Mouse (Mus musculus) embryonic stem cell, embryonic (primary cell): ENCODE results near the gene Adrb1.
"Not testable (repeated sequence)": the region's sequence is repeated elsewhere in the genome, so short reads cannot be mapped to it uniquely, and the experiment has no call there.

ENCODE experiments used
- CTCF ChIA-PET, 4 experiments: fragments of 300-600 bp in 2 of 4; fragments of 350-600 bp in 2 of 4; sonication (Branson Sonifier 250); formaldehyde crosslinking; loops; one replicate each; lab custom pipeline; 2022; ENCODE audit warnings: inconsistent platforms in 2 of 4; lab: Charles Lee
- POLR2A ChIA-PET, 4 experiments: fragments of 300-600 bp in 2 of 4; fragments of 350-600 bp in 2 of 4; sonication (Branson Sonifier 250); formaldehyde crosslinking; loops; one replicate each; lab custom pipeline; 2022; ENCODE audit warnings: antibody characterized with exemption in 4 of 4, inconsistent platforms in 1 of 4; lab: Charles Lee

Gene Adrb1

GRCm38 (mm10) chr19:56724126-56724597 is 2.2 kb downstream of the Adrb1 start:
- CTCF ChIA-PET: interaction anchor here in 2 of 4 experiments (0.6 to 0.7 kb wide), 2 partner anchors 159 to 372 kb away, joined by 3 to 6 read pairs; no protein-coding TSS in a partner anchor

DNA sequence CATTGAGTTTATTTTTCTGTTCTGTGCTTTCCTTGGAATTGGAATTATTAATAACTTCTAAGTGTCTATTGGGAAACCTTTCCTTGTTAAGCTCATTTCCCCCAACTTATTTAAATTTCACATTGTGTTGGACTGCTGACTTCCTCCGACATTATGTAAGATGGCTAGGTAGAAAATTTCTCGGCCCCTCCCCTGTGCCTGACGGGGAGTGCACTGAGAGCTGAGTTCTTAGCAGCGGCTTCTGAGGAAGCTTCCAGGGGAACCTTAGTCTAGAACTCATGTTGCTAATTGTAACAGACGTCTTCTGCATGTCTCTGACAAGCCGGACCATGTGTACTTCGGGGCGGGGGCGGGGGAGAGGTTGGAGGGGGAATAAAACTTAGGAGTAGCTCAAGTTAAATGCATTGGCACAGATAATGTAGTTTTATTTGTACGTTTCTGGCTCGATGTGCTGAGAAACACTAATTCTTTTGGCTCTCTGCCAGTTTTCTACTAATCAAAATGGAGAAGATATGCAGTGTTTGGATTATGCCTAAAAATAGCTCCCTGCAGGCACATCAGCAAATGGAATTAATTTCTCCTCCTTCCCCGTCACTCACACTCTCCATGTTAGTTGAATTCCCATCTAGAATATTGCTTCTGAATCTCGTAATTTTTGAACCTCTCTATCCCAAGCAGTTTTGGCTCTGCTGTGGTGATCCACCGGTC is 5.3 kb downstream of the Adrb1 start:
- ChIA-PET CTCF (no interaction called here), POLR2A (interaction anchor here in 1 of 4 experiments (0.6 to 1.3 kb wide), 3 partner anchors 17 to 322 kb away, joined by 3 to 7 read pairs (median 4); no protein-coding TSS in a partner anchor)

More at GRCm38 (mm10) chr19:56724126-56724597, 2.2 kb downstream of the Adrb1 start:
- POLR2A ChIA-PET: interaction anchor here in 3 of 4 experiments (0.6 to 1.3 kb wide), 4 partner anchors 14 to 219 kb away, joined by 3 to 5 read pairs (median 3); no protein-coding TSS in a partner anchor

- POLR2A ChIA-PET: interaction anchor here in 1 of 4 experiments (1.5 kb wide), 1 partner anchor 88 kb away, joined by 3 read pairs; the partner anchor contains the start of gene Ccdc186
- CTCF ChIA-PET: no interaction called here
Measured at GRCm38 (mm10) chr19:56734033-56734572, 12.1 kb downstream of the Adrb1 start.

GRCm38 (mm10) chr19:56735747-56736146 is 13.7 kb downstream of the Adrb1 start:
- POLR2A ChIA-PET: interaction anchor here in 1 of 4 experiments (0.7 kb wide), 1 partner anchor 1305 kb away, joined by 3 read pairs; no protein-coding TSS in a partner anchor
- CTCF ChIA-PET: interaction anchor here in 1 of 4 experiments (0.6 kb wide), 1 partner anchor 339 kb away, joined by 3 read pairs; no protein-coding TSS in a partner anchor

- ChIA-PET POLR2A (no interaction called here), CTCF (no interaction called here)
Measured at GRCm38 (mm10) chr19:56736287-56736686, 14.3 kb downstream of the Adrb1 start.

GRCm38 (mm10) chr19:56745061-56745460 is 23.1 kb downstream of the Adrb1 start:
- ChIA-PET CTCF (interaction anchor here in 2 of 4 experiments (0.6 to 0.7 kb wide), 2 partner anchors 70 to 271 kb away, joined by 4 to 7 read pairs; no protein-coding TSS in a partner anchor), POLR2A (no interaction called here)

GRCm38 (mm10) chr19:56745528-56745927 is 23.5 kb downstream of the Adrb1 start:
- CTCF ChIA-PET: interaction anchor here in 2 of 4 experiments (0.6 to 0.7 kb wide), 2 partner anchors 70 to 271 kb away, joined by 4 to 7 read pairs; no protein-coding TSS in a partner anchor
- POLR2A ChIA-PET: no interaction called here

GRCm38 (mm10) chr19:56746618-56747017 is 24.6 kb downstream of the Adrb1 start:
- CTCF ChIA-PET: interaction anchor here in 2 of 4 experiments (0.7 to 0.9 kb wide), 2 partner anchors 29 to 36 kb away, joined by 4 to 8 read pairs; no protein-coding TSS in a partner anchor
- POLR2A ChIA-PET: interaction anchor here in 2 of 4 experiments (0.6 to 0.7 kb wide), 3 partner anchors 68 to 779 kb away, joined by 3 to 4 read pairs (median 4); no protein-coding TSS in a partner anchor

GRCm38 (mm10) chr19:56747878-56748277 is 25.9 kb downstream of the Adrb1 start:
- CTCF ChIA-PET: interaction anchor here in 1 of 4 experiments (0.6 kb wide), 1 partner anchor 341 kb away, joined by 7 read pairs; no protein-coding TSS in a partner anchor
- POLR2A ChIA-PET: interaction anchor here in 2 of 4 experiments (0.5 to 0.7 kb wide), 2 partner anchors 26 to 240 kb away, joined by 3 to 4 read pairs; no protein-coding TSS in a partner anchor

- ChIA-PET CTCF (no interaction called here), POLR2A (no interaction called here)
Measured at GRCm38 (mm10) chr19:56749343-56749742, 27.3 kb downstream of the Adrb1 start.

DNA sequence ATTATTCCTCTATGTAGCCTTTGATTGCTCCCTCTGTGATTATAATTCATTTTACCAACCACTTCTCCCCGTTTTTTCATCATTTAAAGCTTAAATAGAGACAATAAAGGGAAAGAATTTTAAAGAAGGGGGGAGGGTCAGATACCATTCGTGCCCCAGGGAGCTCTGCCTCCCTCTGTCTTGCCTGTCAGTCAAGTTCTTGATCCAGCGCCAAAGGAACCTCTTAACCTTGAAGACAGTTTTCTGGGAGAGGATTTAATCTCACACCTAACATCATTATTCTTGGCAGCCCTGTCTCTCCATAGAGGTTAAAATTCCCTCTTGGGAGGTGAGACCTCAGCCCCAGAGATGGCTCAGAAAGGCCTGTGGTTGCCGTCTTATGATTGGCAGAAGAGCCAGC is 28.7 kb downstream of the Adrb1 start:
- CTCF ChIA-PET: no interaction called here

GRCm38 (mm10) chr19:56754456-56754855 is 32.5 kb downstream of the Adrb1 start:
- CTCF ChIA-PET, POLR2A ChIA-PET: not testable (repeated sequence)

More for the DNA sequence above, 28.7 kb downstream of the Adrb1 start:
- POLR2A ChIA-PET: interaction anchor here in 1 of 4 experiments (0.6 kb wide), 1 partner anchor 582 kb away, joined by 4 read pairs; no protein-coding TSS in a partner anchor

DNA sequence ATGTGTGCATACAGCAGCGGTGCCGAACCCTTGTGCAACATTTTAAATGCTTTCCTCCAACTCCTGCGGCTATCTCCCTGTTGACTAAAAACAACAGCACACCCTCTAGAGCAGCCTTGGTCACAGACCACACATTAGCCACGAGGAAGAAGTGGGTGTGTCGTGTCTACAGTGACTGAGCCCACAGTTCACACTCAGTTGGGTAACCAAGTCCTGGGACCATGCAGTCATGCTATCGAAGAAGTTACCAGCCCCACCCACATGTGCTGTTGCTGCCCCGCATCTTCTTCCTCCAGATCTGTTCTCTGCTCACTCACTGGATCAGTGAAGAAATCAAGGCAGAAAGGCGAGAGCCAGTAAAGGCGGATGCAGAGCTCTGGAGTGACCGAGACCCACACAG is 34.4 kb downstream of the Adrb1 start:
- ChIA-PET POLR2A (no interaction called here), CTCF (no interaction called here)

DNA sequence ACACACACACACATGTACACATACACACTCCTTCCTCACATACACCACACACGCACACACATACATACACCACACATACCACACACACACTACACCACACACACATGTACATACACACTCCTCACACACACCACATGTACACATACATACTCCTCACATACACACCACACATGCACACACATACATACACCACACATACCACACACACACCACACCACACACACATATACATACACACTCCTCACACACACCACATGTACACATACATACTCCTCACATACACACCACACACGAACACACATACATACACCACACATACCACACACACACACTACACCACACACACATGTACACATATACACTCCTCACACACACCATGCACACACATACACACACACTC is 36.3 kb downstream of the Adrb1 start:
- CTCF ChIA-PET: interaction anchor here in 1 of 4 experiments (1.6 kb wide), 1 partner anchor 18 kb away, joined by 3 read pairs; no protein-coding TSS in a partner anchor
- POLR2A ChIA-PET: no interaction called here

- CTCF ChIA-PET: interaction anchor here in 1 of 4 experiments (1.6 kb wide), 1 partner anchor 16 kb away, joined by 3 read pairs; no protein-coding TSS in a partner anchor
- POLR2A ChIA-PET: no interaction called here
Measured at GRCm38 (mm10) chr19:56759740-56760139, 37.7 kb downstream of the Adrb1 start.

DNA sequence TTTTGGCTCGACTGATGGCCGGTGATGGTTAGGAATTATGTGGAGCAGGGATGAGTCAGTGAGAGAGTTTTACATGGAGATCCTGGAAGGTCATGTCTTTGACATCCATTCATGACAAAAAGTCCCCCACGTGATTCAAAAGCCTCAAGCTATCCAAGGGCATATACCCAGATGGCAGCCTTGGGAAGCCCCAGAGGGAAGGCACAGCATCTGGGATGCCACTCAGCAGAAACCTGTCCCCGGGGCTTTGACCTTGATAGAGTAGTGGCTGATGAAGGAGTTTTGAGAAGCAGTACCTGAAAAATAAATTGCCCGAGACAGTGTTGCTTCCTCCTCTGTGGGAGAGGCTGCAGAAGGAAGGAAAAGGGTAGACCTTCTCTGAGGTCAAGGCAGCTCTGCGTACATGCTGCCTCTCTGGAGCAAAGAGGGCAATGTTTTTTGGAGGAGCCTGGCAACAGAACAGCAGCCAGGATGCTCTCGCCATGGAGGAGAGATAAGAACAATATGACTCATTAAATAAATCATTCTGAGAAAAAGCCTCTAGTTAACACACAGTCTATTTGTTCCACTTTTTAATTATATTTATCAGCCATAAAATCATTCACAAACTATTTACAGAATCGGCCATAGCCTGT is 38.4 kb downstream of the Adrb1 start:
- POLR2A ChIA-PET: no interaction called here

GRCm38 (mm10) chr19:56761096-56761495 is 39.1 kb downstream of the Adrb1 start:
- POLR2A ChIA-PET: no interaction called here
- CTCF ChIA-PET: no interaction called here

More for the DNA sequence above, 38.4 kb downstream of the Adrb1 start:
- CTCF ChIA-PET: no interaction called here

DNA sequence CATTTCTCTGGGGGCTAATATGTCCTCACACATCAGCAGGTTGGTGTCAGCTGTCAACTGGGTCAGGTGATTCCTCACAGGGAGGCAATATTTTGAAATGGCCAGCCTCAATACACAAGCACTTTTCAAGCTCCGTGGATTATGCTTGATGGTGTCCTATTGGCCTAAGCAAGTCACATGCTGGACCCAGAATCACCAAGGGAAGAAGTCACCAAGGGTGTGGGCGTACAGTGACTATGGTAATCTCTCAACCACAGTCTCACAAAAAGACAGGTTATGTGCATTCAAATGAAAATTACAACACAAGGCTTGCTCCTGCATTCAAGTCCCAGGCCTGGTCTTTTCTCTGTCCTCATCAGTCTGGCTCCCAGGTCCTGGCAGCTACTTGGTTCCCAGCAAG is 39.7 kb downstream of the Adrb1 start:
- ChIA-PET POLR2A (interaction anchor here in 1 of 4 experiments (0.6 to 0.8 kb wide), 2 partner anchors 228 to 317 kb away, joined by 3 read pairs; no protein-coding TSS in a partner anchor), CTCF (no interaction called here)
